Mouse (Mus musculus) embryonic facial prominence, embryonic 13.5 days (tissue): Measurements from ENCODE around the gene Frmd4b. TPM values are rescaled to one million over a fixed set of nuclear protein-coding genes. Genes with fewer than 3 reads are reported as not detected.
A peak's percentile ranks its signal among the peaks of the same experiment; 100 is the strongest.

Experiments used
- ATAC-seq: fragments of 200-750 bp; cut with Nextera tagmentation; 2 replicates; pipeline ENCODE4 v1.8.0; 2017; ENCODE audit warnings: low read depth; ENCODE audit not compliant: insufficient number of reproducible peaks, insufficient read depth, low FRiP score, low TSS enrichment
- H3K27ac ChIP-seq: fragments of 300-500 bp; sonication (generic); 2 replicates; pipeline ENCODE4 v1.5.1; 2015; ENCODE audit warnings: moderate library complexity, mild to moderate bottlenecking, inconsistent platforms
- H3K27me3 ChIP-seq: fragments of 300-500 bp; sonication (generic); 2 replicates; pipeline ENCODE4 v1.6.1; 2015; ENCODE audit warnings: mild to moderate bottlenecking, inconsistent platforms
- H3K36me3 ChIP-seq: fragments of 300-500 bp; sonication (generic); 2 replicates; pipeline ENCODE4 v1.6.1; 2015; ENCODE audit warnings: mild to moderate bottlenecking, inconsistent platforms
- H3K4me1 ChIP-seq: fragments of 300-500 bp; sonication (generic); 2 replicates; pipeline ENCODE4 v1.6.1; 2015; ENCODE audit warnings: inconsistent platforms
- H3K4me2 ChIP-seq: fragments of 300-500 bp; sonication (generic); 2 replicates; pipeline ENCODE4 v1.6.1; 2015; ENCODE audit warnings: moderate library complexity, mild to moderate bottlenecking, inconsistent platforms
- H3K4me3 ChIP-seq: fragments of 300-500 bp; sonication (generic); 2 replicates; pipeline ENCODE4 v1.5.1; 2015; ENCODE audit warnings: mild to moderate bottlenecking, inconsistent platforms
- H3K9ac ChIP-seq: fragments of 300-500 bp; sonication (generic); 2 replicates; pipeline ENCODE4 v1.6.1; 2015; ENCODE audit warnings: mild to moderate bottlenecking, inconsistent platforms
- H3K9me3 ChIP-seq: fragments of 300-500 bp; sonication (generic); 2 replicates; pipeline ENCODE4 v1.6.1; 2016; ENCODE audit warnings: inconsistent platforms
- WGBS: fragments of 180-500 bp; shearing (Covaris S2); methylation state at CpG from one replicate; pipeline ENCODE4 v1.1.7; 2015; ENCODE audit warnings: mixed read lengths; 5-methylcytosine and 5-hydroxymethylcytosine counted together
- polyA plus RNA-seq: library from polyadenylated mRNA; unstranded; fragments of >200 nt; fragmentation: Nextera tagmentation; extraction: Ambion mirVana; gene quantifications from 2 replicates; pipeline ENCODE4 v1.2.1, GENCODE M21; 2015

The Frmd4b gene
- polyA plus RNA-seq, 1 experiment from 2014 or later = 13.5 TPM

GRCm38 (mm10) chr6:97518467-97518866 is 98.9 kb downstream of the Frmd4b start:
- Histone ChIP-seq H3K4me1 (peaks cover 16% of the 10 kb centered on the region; the same call in 1 of the 2 replicates), H3K27me3 (no peaks in the 10 kb centered on the region), H3K9ac (no peak overlapping the region), H3K4me3 (no peak overlapping the region), H3K9me3 (no peaks in the 10 kb centered on the region), H3K27ac (no peak overlapping the region), H3K4me2 (no peak overlapping the region), H3K36me3 (no peaks in the 10 kb centered on the region)
- no peak for ATAC-seq
- 5% methylated on average over 2 of the region's 2 CpGs for WGBS

GRCm38 (mm10) chr6:97517616-97518235 is 99.6 kb downstream of the Frmd4b start:
- Histone ChIP-seq H3K9ac (no peak overlapping the region), H3K27me3 (no peaks in the 10 kb centered on the region), H3K4me2 (no peak overlapping the region), H3K36me3 (no peaks in the 10 kb centered on the region), H3K4me1 (peaks cover 13% of the 10 kb centered on the region; the same call in 1 of the 2 replicates), H3K4me3 (no peak overlapping the region), H3K9me3 (no peaks in the 10 kb centered on the region), H3K27ac (no peak overlapping the region)
- ATAC-seq = no peak
- WGBS = 48% methylated on average over 12 of the region's 12 CpGs

DNA sequence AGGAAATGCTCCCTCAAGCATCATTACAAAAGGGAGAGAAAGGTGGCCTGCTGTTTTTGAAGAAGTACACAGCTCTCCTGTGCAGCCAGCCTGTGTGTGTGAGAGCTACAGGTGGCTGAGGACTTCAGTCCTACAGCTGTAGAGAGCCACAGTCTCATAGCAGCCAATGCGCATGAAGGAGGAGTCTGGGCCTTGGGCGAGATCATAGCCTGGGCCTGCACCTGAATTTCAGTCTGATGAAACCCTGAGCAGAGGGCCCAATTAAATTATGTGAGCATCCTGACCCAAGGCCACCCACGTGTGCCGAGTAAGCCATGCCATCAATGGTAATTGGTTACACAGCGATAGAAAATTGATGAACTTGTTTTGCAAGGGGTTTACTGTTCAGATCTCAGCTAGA is 100.4 kb downstream of the Frmd4b start:
- no peak overlapping the region for H3K9ac ChIP-seq
- no peaks in the 10 kb centered on the region for H3K36me3 ChIP-seq
- WGBS = 78% methylated on average over 5 of the region's 5 CpGs
- no peak overlapping the region for H3K27ac ChIP-seq
- no peak for ATAC-seq
- H3K27me3 ChIP-seq = no peaks in the 10 kb centered on the region
- H3K9me3 ChIP-seq = no peaks in the 10 kb centered on the region
- peaks cover 13% of the 10 kb centered on the region; the same call in 1 of the 2 replicates for H3K4me1 ChIP-seq
- no peak overlapping the region for H3K4me2 ChIP-seq
- H3K4me3 ChIP-seq = no peak overlapping the region

- Histone ChIP-seq H3K27ac (no peak overlapping the region), H3K4me2 (no peak overlapping the region), H3K36me3 (no peaks in the 10 kb centered on the region), H3K9ac (no peak overlapping the region), H3K9me3 (no peaks in the 10 kb centered on the region), H3K27me3 (no peaks in the 10 kb centered on the region), H3K4me3 (no peak overlapping the region), H3K4me1 (peaks cover 21% of the 10 kb centered on the region; the same call in 1 of the 2 replicates)
- WGBS = 41% methylated on average over 8 of the region's 8 CpGs
- ATAC-seq = no peak
These were observed 106.6 kb downstream of the Frmd4b start for GRCm38 (mm10) chr6:97510771-97511170.

DNA sequence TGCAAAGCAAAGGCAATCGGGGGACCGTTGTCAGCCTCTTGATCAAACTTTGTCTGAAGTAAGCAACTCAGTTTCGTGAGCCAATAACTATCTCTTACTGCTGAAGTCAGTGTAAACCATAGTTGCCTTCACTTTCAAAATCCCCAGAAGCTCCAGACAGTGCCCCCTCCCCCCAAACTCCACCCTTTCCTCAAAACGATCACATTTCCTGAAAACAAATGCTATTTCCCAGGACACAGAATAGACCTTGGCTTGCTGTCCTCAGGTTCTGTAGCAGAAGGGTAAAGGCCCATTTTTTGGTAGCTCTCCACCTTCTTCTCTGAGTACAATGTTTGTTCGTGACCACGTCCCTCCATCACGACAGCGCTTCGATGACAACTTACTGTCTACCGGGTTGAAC is 107.9 kb downstream of the Frmd4b start:
- Histone ChIP-seq H3K27me3 (no peaks in the 10 kb centered on the region), H3K4me3 (no peak overlapping the region), H3K36me3 (no peaks in the 10 kb centered on the region), H3K9ac (no peak overlapping the region), H3K4me1 (peaks cover 21% of the 10 kb centered on the region; the same call in 1 of the 2 replicates), H3K27ac (no peak overlapping the region), H3K4me2 (no peak overlapping the region), H3K9me3 (no peaks in the 10 kb centered on the region)
- ATAC-seq = no peak
- WGBS = 86% methylated on average over 10 of the region's 10 CpGs

GRCm38 (mm10) chr6:97508480-97508879 is 108.9 kb downstream of the Frmd4b start:
- H3K4me2 ChIP-seq = no peak overlapping the region
- no peak overlapping the region for H3K27ac ChIP-seq
- no peak overlapping the region for H3K9ac ChIP-seq
- WGBS = 70% methylated on average over 6 of the region's 6 CpGs
- H3K4me1 ChIP-seq = peaks cover 21% of the 10 kb centered on the region; the same call in 1 of the 2 replicates
- no peaks in the 10 kb centered on the region for H3K36me3 ChIP-seq
- H3K27me3 ChIP-seq = no peaks in the 10 kb centered on the region
- no peak for ATAC-seq
- H3K9me3 ChIP-seq = no peaks in the 10 kb centered on the region
- no peak overlapping the region for H3K4me3 ChIP-seq

GRCm38 (mm10) chr6:97507893-97508292 is 109.4 kb downstream of the Frmd4b start:
- Histone ChIP-seq H3K4me1 (peaks cover 21% of the 10 kb centered on the region; the same call in 1 of the 2 replicates), H3K9ac (no peak overlapping the region), H3K4me2 (no peak overlapping the region), H3K36me3 (no peaks in the 10 kb centered on the region), H3K9me3 (no peaks in the 10 kb centered on the region), H3K4me3 (no peak overlapping the region), H3K27ac (no peak overlapping the region), H3K27me3 (no peaks in the 10 kb centered on the region)
- WGBS = 93% methylated on average over 3 of the region's 3 CpGs
- ATAC-seq = no peak

DNA sequence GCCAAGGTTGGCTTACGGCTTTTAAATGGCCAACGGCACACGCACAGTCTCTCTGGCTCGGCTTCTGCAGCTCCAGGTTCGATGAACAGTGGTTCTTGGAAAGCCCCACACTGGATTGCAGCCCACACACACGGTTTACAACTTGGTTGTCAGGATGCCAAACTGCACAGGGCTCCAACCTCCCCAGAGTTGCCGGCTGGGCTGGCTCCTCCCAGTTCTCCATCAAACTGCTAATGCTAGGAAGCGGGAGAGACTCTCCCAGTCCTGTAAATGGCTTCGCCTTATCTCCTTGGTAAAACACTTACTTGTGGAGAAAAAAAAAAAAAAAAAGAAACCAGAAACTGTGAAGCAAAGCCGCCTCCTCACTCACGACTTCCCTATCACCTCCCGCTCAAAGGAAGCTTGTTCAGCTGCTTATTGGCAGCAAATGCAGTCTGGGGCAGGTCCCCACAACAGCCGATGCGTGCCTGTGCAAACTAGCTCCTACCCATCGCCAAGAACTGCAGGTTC is 111.1 kb downstream of the Frmd4b start:
- ATAC-seq = no peak
- Histone ChIP-seq H3K9me3 (no peaks in the 10 kb centered on the region), H3K36me3 (no peaks in the 10 kb centered on the region), H3K4me2 (peak overlapping the region; percentile 17; the same call in 1 of the 2 replicates), H3K27ac (no peak overlapping the region), H3K4me1 (peaks cover 21% of the 10 kb centered on the region; the same call in 1 of the 2 replicates), H3K9ac (no peak overlapping the region), H3K4me3 (no peak overlapping the region), H3K27me3 (no peaks in the 10 kb centered on the region)
- 48% methylated on average over 15 of the region's 15 CpGs for WGBS

GRCm38 (mm10) chr6:97504673-97505072 is 112.7 kb downstream of the Frmd4b start:
- Histone ChIP-seq H3K4me1 (peaks cover 16% of the 10 kb centered on the region; the same call in 1 of the 2 replicates), H3K4me2 (no peak overlapping the region), H3K27ac (no peak overlapping the region), H3K27me3 (no peaks in the 10 kb centered on the region), H3K36me3 (no peaks in the 10 kb centered on the region), H3K9ac (no peak overlapping the region), H3K9me3 (no peaks in the 10 kb centered on the region), H3K4me3 (no peak overlapping the region)
- 89% methylated on average over 5 of the region's 5 CpGs for WGBS
- no peak for ATAC-seq

DNA sequence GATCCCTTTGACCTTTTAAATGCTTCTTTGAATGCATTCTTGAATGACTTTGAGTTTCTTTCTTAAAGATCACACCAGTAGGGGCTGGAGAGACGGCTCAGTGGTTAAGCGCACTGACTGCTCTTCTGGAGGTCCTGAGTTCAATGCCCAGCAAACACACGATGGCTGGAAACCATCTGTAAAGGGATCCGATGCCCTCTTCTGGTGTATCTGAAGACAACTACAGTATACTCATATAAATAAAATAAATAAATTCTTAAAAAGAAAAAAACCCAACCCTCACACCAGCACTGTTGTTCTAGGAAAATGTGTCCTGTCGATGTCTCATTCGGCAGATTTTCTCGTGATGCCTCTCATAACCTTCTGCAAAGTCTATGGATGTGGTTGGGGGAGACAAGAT is 116.3 kb downstream of the Frmd4b start:
- no peaks in the 10 kb centered on the region for H3K27me3 ChIP-seq
- no peak overlapping the region for H3K4me2 ChIP-seq
- H3K4me1 ChIP-seq = peaks cover 2% of the 10 kb centered on the region; the same call in 1 of the 2 replicates
- 85% methylated on average over 7 of the region's 7 CpGs for WGBS
- no peak overlapping the region for H3K9ac ChIP-seq
- H3K27ac ChIP-seq = no peak overlapping the region
- H3K9me3 ChIP-seq = no peaks in the 10 kb centered on the region
- H3K36me3 ChIP-seq = no peaks in the 10 kb centered on the region
- ATAC-seq = no peak
- H3K4me3 ChIP-seq = no peak overlapping the region

DNA sequence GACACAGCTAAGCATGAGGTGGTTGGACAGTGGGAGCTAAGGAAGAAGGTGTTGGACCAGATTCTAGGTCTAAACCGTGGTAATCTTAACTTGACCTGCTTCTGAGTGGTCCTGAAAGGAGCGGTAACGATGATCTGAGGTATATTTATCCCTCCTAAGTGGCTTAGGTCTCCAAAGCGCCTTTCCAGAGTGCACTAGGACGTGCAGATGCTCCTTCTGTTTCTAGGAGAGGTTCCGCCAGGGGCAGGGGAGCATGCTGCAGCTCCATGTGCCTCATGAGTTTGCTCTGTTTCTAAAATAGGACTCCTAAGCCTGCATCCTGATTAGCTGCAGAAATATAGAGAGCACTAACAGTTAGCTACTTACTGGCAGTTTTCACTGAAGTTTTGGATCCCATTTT is 117.1 kb downstream of the Frmd4b start:
- Histone ChIP-seq H3K9me3 (no peaks in the 10 kb centered on the region), H3K36me3 (no peaks in the 10 kb centered on the region), H3K4me1 (no peaks in the 10 kb centered on the region), H3K27ac (no peak overlapping the region), H3K4me2 (no peak overlapping the region), H3K9ac (no peak overlapping the region), H3K4me3 (no peak overlapping the region), H3K27me3 (no peaks in the 10 kb centered on the region)
- ATAC-seq = no peak
- 73% methylated on average over 6 of the region's 6 CpGs for WGBS

GRCm38 (mm10) chr6:97496002-97496401 is 121.3 kb downstream of the Frmd4b start:
- H3K4me1 ChIP-seq = 0 out of 2 replicates have a peak, but pooled peaks cover 2% of the 10 kb centered on the region
- H3K9ac ChIP-seq = no peak overlapping the region
- no peak overlapping the region for H3K27ac ChIP-seq
- no peaks in the 10 kb centered on the region for H3K27me3 ChIP-seq
- H3K4me2 ChIP-seq = no peak overlapping the region
- ATAC-seq = no peak
- H3K9me3 ChIP-seq = no peaks in the 10 kb centered on the region
- H3K36me3 ChIP-seq = no peaks in the 10 kb centered on the region
- no peak overlapping the region for H3K4me3 ChIP-seq
- 73% methylated on average over 1 of the region's 1 CpGs for WGBS
